Mouse (Mus musculus): ENCODE data around the gene Ect2l. TPM values are rescaled to one million over a fixed set of nuclear protein-coding genes. Genes with fewer than 3 reads are reported as not detected.
A peak's percentile ranks its signal among the peaks of the same experiment; 100 is the strongest.
"Not testable (repeated sequence)": the region's sequence is repeated elsewhere in the genome, so short reads cannot be mapped to it uniquely, and the experiment has no call there.

Gene Ect2l
- polyA plus RNA-seq, 1 experiment from 2014 or later: 0.32 TPM

DNA sequence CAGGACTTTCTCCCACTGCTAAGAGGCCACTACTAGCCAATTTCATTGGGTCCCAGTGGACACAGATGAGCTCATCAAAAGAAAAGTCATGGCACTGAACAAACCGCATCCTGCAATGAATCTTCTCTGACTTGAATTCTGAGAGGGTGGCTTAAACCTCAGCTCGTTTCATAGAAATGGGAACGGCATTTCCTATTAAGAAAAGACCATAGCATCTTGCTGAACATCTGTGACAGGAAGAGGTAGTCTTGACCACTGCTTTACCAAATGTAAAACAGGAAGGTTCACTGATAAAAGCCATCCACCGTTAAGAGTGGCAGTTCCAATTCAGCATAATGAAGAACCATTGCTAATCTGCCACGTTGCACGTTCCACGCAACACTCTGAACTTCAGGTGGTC is 34.0 kb downstream of the Ect2l start:
- no peaks in the 10 kb centered on the region for H3K36me3 ChIP-seq (ENCODE audit: control insufficient read depth, insufficient read depth)
- H3K9me3 ChIP-seq (replicated peaks; ENCODE audit: control insufficient read depth, low read length): no peaks in the 10 kb centered on the region
- H3K9ac ChIP-seq (ENCODE audit: low read length): no peak overlapping the region
- H3K27me3 ChIP-seq (ENCODE audit: control insufficient read depth, insufficient read depth, low read length): no peaks in the 10 kb centered on the region
- no peak for ATAC-seq (replicated peaks; ENCODE audit: extremely low read depth, insufficient read depth, low FRiP score)
- no peak overlapping the region for H3K27ac ChIP-seq (ENCODE audit: low read length)
- 71% methylated on average over 7 of the region's 7 CpGs for WGBS
- no peaks in the 10 kb centered on the region for H3K4me1 ChIP-seq (ENCODE audit: control insufficient read depth, insufficient read depth, low read length)
- no peak overlapping the region for H3K4me3 ChIP-seq (ENCODE audit: low read length)
- H3K4me2 ChIP-seq (ENCODE audit: low read depth, low read length): no peak overlapping the region

DNA sequence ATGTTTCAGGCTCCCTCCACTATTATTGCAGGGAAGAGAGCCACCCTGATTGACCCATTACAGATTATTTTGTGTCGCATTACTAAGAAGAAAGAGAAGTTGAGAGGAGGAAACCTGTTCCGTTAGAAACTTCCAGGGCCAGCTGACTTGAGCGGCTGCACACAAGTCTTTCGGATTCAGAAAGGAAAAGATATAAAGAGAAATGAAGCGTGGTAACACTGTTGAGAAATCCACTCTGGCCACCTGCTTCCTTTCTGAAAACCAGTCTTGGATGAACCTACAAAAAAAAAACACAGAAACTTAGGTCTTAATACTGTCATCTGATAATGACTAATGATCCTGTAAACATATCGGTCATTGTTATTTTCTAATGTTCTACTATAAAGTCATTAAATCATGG is 35.6 kb downstream of the Ect2l start:
- no peaks in the 10 kb centered on the region for H3K4me1 ChIP-seq (ENCODE audit: control insufficient read depth, insufficient read depth, low read length)
- ATAC-seq (replicated peaks; ENCODE audit: extremely low read depth, insufficient read depth, low FRiP score): no peak
- H3K36me3 ChIP-seq (ENCODE audit: control insufficient read depth, insufficient read depth): no peaks in the 10 kb centered on the region
- H3K27ac ChIP-seq (ENCODE audit: low read length): no peak overlapping the region
- no peak overlapping the region for H3K4me3 ChIP-seq (ENCODE audit: low read length)
- H3K27me3 ChIP-seq (ENCODE audit: control insufficient read depth, insufficient read depth, low read length): no peaks in the 10 kb centered on the region
- no peaks in the 10 kb centered on the region for H3K9me3 ChIP-seq (replicated peaks; ENCODE audit: control insufficient read depth, low read length)
- WGBS: 83% methylated on average over 6 of the region's 6 CpGs
- no peak overlapping the region for H3K4me2 ChIP-seq (ENCODE audit: low read depth, low read length)
- no peak overlapping the region for H3K9ac ChIP-seq (ENCODE audit: low read length)

- ATAC-seq (replicated peaks; ENCODE audit: extremely low read depth, insufficient read depth, low FRiP score): peak; percentile 86
- H3K9me3 ChIP-seq (replicated peaks; ENCODE audit: control insufficient read depth, low read length): no peaks in the 10 kb centered on the region; the same call in 1 of the 2 replicates
- peaks cover 23% of the 10 kb centered on the region for H3K4me1 ChIP-seq (ENCODE audit: control insufficient read depth, insufficient read depth, low read length)
- no peak overlapping the region; the same call in 1 of the 2 replicates for H3K4me2 ChIP-seq (ENCODE audit: low read depth, low read length)
- H3K27me3 ChIP-seq (ENCODE audit: control insufficient read depth, insufficient read depth, low read length): no peaks in the 10 kb centered on the region
- 42% methylated on average over 7 of the region's 7 CpGs for WGBS
- no peaks in the 10 kb centered on the region for H3K36me3 ChIP-seq (ENCODE audit: control insufficient read depth, insufficient read depth)
- H3K9ac ChIP-seq (ENCODE audit: low read length): no peak overlapping the region
- no peak overlapping the region for H3K4me3 ChIP-seq (ENCODE audit: low read length)
- H3K27ac ChIP-seq (ENCODE audit: low read length): peak overlapping the region; percentile 87
These were observed 48.2 kb downstream of the Ect2l start for GRCm38 (mm10) chr10:18162435-18162971.

DNA sequence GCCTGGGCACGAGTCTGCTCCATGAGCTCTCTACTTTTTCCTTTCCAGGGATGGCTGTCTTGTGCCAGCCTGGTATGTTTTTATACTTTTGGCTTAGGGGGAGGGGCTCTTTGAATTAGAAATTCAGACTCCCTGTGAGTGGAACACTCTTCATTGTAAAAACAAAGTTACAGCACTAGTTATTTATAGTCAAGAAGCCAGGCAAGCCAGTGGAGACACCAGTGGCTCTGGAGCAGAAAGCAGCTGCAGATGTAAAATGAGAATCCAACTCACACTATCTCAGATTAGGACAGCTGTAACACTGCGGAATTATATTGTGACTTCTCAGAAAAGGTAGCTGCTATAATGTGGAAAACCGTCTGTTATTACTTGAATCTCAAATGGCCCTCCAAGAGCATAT is 63.5 kb downstream of the Ect2l start:
- H3K36me3 ChIP-seq (ENCODE audit: control insufficient read depth, insufficient read depth): no peaks in the 10 kb centered on the region
- ATAC-seq (replicated peaks; ENCODE audit: extremely low read depth, insufficient read depth, low FRiP score): no peak; the same call in 1 of the 2 replicates

DNA sequence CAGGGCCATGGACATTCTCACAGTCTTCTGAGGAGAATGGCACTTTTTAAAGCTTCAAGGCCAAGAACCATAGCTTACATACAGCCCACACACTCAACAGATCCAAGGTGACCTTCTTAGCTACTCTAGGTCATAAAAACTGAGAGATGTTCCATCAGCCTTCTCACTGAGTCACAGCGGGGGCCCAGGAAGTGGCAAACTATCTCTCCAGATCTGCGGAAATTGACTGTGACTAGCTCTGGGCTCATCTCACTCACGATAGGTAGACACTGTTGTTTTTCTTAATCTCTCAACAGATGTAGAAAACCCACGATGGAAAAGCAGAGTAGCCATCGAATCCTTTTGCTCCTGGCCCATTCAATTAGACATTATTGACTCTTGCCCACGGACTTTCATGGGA is 68.5 kb downstream of the Ect2l start:
- 76% methylated on average over 6 of the region's 6 CpGs for WGBS
- H3K27ac ChIP-seq (ENCODE audit: low read length): no peak overlapping the region
- ATAC-seq (replicated peaks; ENCODE audit: extremely low read depth, insufficient read depth, low FRiP score): no peak
- no peaks in the 10 kb centered on the region for H3K27me3 ChIP-seq (ENCODE audit: control insufficient read depth, insufficient read depth, low read length)
- no peak overlapping the region for H3K4me3 ChIP-seq (ENCODE audit: low read length)
- no peak overlapping the region for H3K9ac ChIP-seq (ENCODE audit: low read length)
- no peaks in the 10 kb centered on the region for H3K9me3 ChIP-seq (replicated peaks; ENCODE audit: control insufficient read depth, low read length)
- H3K4me1 ChIP-seq (ENCODE audit: control insufficient read depth, insufficient read depth, low read length): peaks cover 10% of the 10 kb centered on the region
- H3K36me3 ChIP-seq (ENCODE audit: control insufficient read depth, insufficient read depth): no peaks in the 10 kb centered on the region
- H3K4me2 ChIP-seq (ENCODE audit: low read depth, low read length): no peak overlapping the region

More for the DNA sequence above, 63.5 kb downstream of the Ect2l start:
- WGBS: 53% methylated on average over 3 of the region's 3 CpGs
- H3K27me3 ChIP-seq (ENCODE audit: control insufficient read depth, insufficient read depth, low read length): no peaks in the 10 kb centered on the region
- peaks cover 7% of the 10 kb centered on the region for H3K4me1 ChIP-seq (ENCODE audit: control insufficient read depth, insufficient read depth, low read length)
- H3K9ac ChIP-seq (ENCODE audit: low read length): 0 out of 2 replicates have a peak overlapping the region, but pooled peaks have one; percentile 15
- H3K4me3 ChIP-seq (ENCODE audit: low read length): no peak overlapping the region
- no peaks in the 10 kb centered on the region for H3K9me3 ChIP-seq (replicated peaks; ENCODE audit: control insufficient read depth, low read length)
- peak overlapping the region; percentile 61 for H3K27ac ChIP-seq (ENCODE audit: low read length)
- no peak overlapping the region for H3K4me2 ChIP-seq (ENCODE audit: low read depth, low read length)

- Histone ChIP-seq H3K4me3 (ENCODE audit: low read length) (no peak overlapping the region), H3K27me3 (ENCODE audit: control insufficient read depth, insufficient read depth, low read length) (no peaks in the 10 kb centered on the region), H3K4me2 (ENCODE audit: low read depth, low read length) (no peak overlapping the region), H3K27ac (ENCODE audit: low read length) (peak overlapping the region; percentile 30; the same call in 1 of the 2 replicates), H3K36me3 (ENCODE audit: control insufficient read depth, insufficient read depth) (no peaks in the 10 kb centered on the region), H3K9ac (ENCODE audit: low read length) (no peak overlapping the region), H3K9me3 (replicated peaks; ENCODE audit: control insufficient read depth, low read length) (no peaks in the 10 kb centered on the region), H3K4me1 (ENCODE audit: control insufficient read depth, insufficient read depth, low read length) (peaks cover 5% of the 10 kb centered on the region; the same call in 1 of the 2 replicates)
- peak; percentile 79 for ATAC-seq (replicated peaks; ENCODE audit: extremely low read depth, insufficient read depth, low FRiP score)
- 44% methylated on average over 2 of the region's 2 CpGs for WGBS
These were observed 69.3 kb downstream of the Ect2l start for GRCm38 (mm10) chr10:18141389-18141788.

GRCm38 (mm10) chr10:18139615-18140014 is 71.1 kb downstream of the Ect2l start:
- ATAC-seq (replicated peaks; ENCODE audit: extremely low read depth, insufficient read depth, low FRiP score): no peak
- H3K4me2 ChIP-seq (ENCODE audit: low read depth, low read length): peak overlapping the region; percentile 33; the same call in 1 of the 2 replicates
- H3K9ac ChIP-seq (ENCODE audit: low read length): no peak overlapping the region
- H3K36me3 ChIP-seq (ENCODE audit: control insufficient read depth, insufficient read depth): no peaks in the 10 kb centered on the region
- no peaks in the 10 kb centered on the region for H3K27me3 ChIP-seq (ENCODE audit: control insufficient read depth, insufficient read depth, low read length)
- WGBS: 83% methylated on average over 5 of the region's 5 CpGs
- H3K4me1 ChIP-seq (ENCODE audit: control insufficient read depth, insufficient read depth, low read length): peaks cover 5% of the 10 kb centered on the region; the same call in 1 of the 2 replicates
- no peak overlapping the region for H3K27ac ChIP-seq (ENCODE audit: low read length)
- peak overlapping the region; percentile 35 for H3K4me3 ChIP-seq (ENCODE audit: low read length)
- no peaks in the 10 kb centered on the region for H3K9me3 ChIP-seq (replicated peaks; ENCODE audit: control insufficient read depth, low read length)

DNA sequence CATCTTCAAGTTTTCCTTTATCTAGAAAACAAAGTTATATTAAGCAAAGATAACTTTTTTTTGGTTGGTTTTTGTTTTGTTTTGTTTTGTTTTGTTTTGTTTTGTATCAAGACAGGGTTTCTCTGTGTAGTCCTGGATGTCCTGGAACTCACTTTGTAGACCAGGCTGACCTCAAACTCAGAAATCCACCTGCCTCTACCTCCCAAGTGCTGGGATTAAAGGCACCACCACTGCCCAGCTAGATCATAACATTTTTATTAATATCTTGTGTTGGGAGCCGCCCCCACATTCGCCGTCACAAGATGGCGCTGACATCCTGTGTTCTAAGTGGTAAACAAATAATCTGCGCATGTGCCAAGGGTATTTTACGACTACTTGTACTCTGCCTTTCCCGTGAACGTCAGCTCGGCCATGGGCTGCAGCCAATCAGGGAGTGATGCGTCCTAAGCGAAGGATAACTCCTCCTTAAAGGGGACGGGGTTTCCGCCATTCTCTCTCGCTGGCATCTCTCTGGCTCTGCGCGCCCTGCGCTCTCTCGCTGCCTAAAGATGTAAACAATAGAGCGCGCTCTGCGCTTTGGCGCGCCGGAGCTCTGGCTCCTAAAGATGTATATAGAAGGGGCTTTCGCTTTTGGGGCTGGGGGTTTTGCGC is 71.7 kb downstream of the Ect2l start:
- not testable (repeated sequence) for H3K9me3 ChIP-seq (replicated peaks; ENCODE audit: control insufficient read depth, low read length); H3K27ac ChIP-seq (ENCODE audit: low read length); H3K36me3 ChIP-seq (ENCODE audit: control insufficient read depth, insufficient read depth); ATAC-seq (replicated peaks; ENCODE audit: extremely low read depth, insufficient read depth, low FRiP score); H3K27me3 ChIP-seq (ENCODE audit: control insufficient read depth, insufficient read depth, low read length); H3K9ac ChIP-seq (ENCODE audit: low read length); H3K4me1 ChIP-seq (ENCODE audit: control insufficient read depth, insufficient read depth, low read length)
- peak overlapping the region; percentile 35 for H3K4me3 ChIP-seq (ENCODE audit: low read length)
- 0 out of 2 replicates have a peak overlapping the region, but pooled peaks have one; percentile 33 for H3K4me2 ChIP-seq (ENCODE audit: low read depth, low read length)
- 74% methylated on average over 12 of the region's 26 CpGs for WGBS

Measured in heart, embryonic 16.5 days (tissue).